Mouse (Mus musculus): ENCODE results near the gene Elavl1. TPM values are rescaled to one million over a fixed set of nuclear protein-coding genes. Genes with fewer than 3 reads are reported as not detected.
A peak's percentile ranks its signal among the peaks of the same experiment; 100 is the strongest.

The Elavl1 gene
- total and polyA plus RNA-seq, 3 experiments = 55.8 to 112 (median 76.4) TPM

GRCm38 (mm10) chr8:4252934-4253841 lies 72.0 kb downstream of the Elavl1 start, which contains the start of gene Snapc2 (continued):
- TF ChIP-seq NRF1 (IDR thresholded peaks at IDR 0.05; ENCODE audit: low read depth, low read length) (peak; percentile 29; the same call in 1 of the 2 replicates), MXI1 (IDR thresholded peaks at IDR 0.05; ENCODE audit: low read depth, low read length) (peak; percentile 84), E2F4 (IDR thresholded peaks at IDR 0.05; ENCODE audit: insufficient replicate concordance, low read depth, low read length) (no peak), KAT2A (IDR thresholded peaks at IDR 0.05; ENCODE audit: insufficient replicate concordance, low read length) (peak; percentile 83; the same call in 1 of the 2 replicates), IRF4 (IDR thresholded peaks at IDR 0.05; ENCODE audit: low read depth, low read length) (peak; percentile 57), ELF1 (IDR thresholded peaks at IDR 0.05; ENCODE audit: low read depth, low read length) (peak; percentile 94), CTCF (conservative IDR thresholded peaks at IDR 0.05 in 1 of 2, IDR thresholded peaks at IDR 0.05 in 1 of 2; ENCODE audit: low read depth in 2 of 2, low read length in 2 of 2) (no peak), USF2 (conservative IDR thresholded peaks at IDR 0.05; ENCODE audit: low read depth, low read length) (no peak), MAX (IDR thresholded peaks at IDR 0.05; ENCODE audit: low read length) (peak; percentile 73; the same call in 1 of the 2 replicates), BHLHE40 (IDR thresholded peaks at IDR 0.05; ENCODE audit: low read depth, low read length) (0 out of 2 replicates have a peak, but pooled peaks have one; percentile 21), USF1 (IDR thresholded peaks at IDR 0.05; ENCODE audit: low read depth, low read length) (no peak), NELFE (IDR thresholded peaks at IDR 0.05; ENCODE audit: low read depth, low read length) (peak; percentile 73)

GRCm38 (mm10) chr8:4252116-4252760 lies 73.0 kb downstream of the Elavl1 start:
- Histone ChIP-seq H3K4me1 (ENCODE audit: control insufficient read depth in 1 of 2, insufficient read depth in 2 of 2) (peaks cover 7 to 14% of the 10 kb centered on the region in 2 experiments), H3K36me3 (replicated peaks in 1 of 2; ENCODE audit: control insufficient read depth in 1 of 2, insufficient read depth in 1 of 2, low read length in 1 of 2) (peaks cover 40 to 71% of the 10 kb centered on the region in 2 experiments), H3K9me3 (replicated peaks; ENCODE audit: low read length) (no peaks in the 10 kb centered on the region), H3K79me2 (replicated peaks; ENCODE audit: control insufficient read depth, extremely low read depth, insufficient read depth, poor library complexity, severe bottlenecking) (no peaks in the 10 kb centered on the region), H3K9ac (ENCODE audit: insufficient read depth, low read depth) (peak overlapping the region; percentile 76), H3K4me2 (ENCODE audit: insufficient read depth, low read depth, poor library complexity, severe bottlenecking) (peak overlapping the region; percentile 71), H3K27me3 (replicated peaks) (no peaks in the 10 kb centered on the region), H3K27ac (ENCODE audit: insufficient read depth, low read depth) (no peak overlapping the region), H3K4me3 (replicated peaks in 1 of 3; ENCODE audit: low read depth in 2 of 3, low read length in 2 of 3, poor library complexity in 1 of 3) (peak overlapping the region; percentile 39 to 68 (median 64))
- TF ChIP-seq MEF2A (IDR thresholded peaks at IDR 0.05; ENCODE audit: borderline replicate concordance, low read depth, low read length) = no peak
- no peak for TF ChIP-seq MXI1 (IDR thresholded peaks at IDR 0.05; ENCODE audit: low read depth, low read length)
- TF ChIP-seq TBP (conservative IDR thresholded peaks at IDR 0.05; ENCODE audit: low read depth, low read length) = no peak
- no peak for TF ChIP-seq SMC3 (IDR thresholded peaks at IDR 0.05; ENCODE audit: low read depth, low read length)
- no peak for TF ChIP-seq ZNF384 (IDR thresholded peaks at IDR 0.05; ENCODE audit: low read depth, low read length)
- dilution Hi-C loops (cut with MboI; ENCODE audit: extremely low pct_ligation_motif_present, extremely low pct_unique_long_range_greater_than_20kb, low sequenced_read_pairs) (no loop called here), in situ Hi-C loops (cut with MboI; ENCODE audit: low pct_ligation_motif_present, low pct_unique_long_range_greater_than_20kb, low sequenced_read_pairs) (loop anchor here (10.0 kb wide), 1 partner anchor 63 kb away; no protein-coding TSS in a partner anchor)
- no peak for DNase-seq (ENCODE audit: extremely low read depth)

Data from CH12.LX (cell line).